Mouse (Mus musculus): ENCODE results near the gene Klrg1. TPM values are rescaled to one million over a fixed set of nuclear protein-coding genes. Genes with fewer than 3 reads are reported as not detected.

Gene Klrg1
- polyA plus RNA-seq, 1 experiment from 2014 or later, result 0.20 TPM

DNA sequence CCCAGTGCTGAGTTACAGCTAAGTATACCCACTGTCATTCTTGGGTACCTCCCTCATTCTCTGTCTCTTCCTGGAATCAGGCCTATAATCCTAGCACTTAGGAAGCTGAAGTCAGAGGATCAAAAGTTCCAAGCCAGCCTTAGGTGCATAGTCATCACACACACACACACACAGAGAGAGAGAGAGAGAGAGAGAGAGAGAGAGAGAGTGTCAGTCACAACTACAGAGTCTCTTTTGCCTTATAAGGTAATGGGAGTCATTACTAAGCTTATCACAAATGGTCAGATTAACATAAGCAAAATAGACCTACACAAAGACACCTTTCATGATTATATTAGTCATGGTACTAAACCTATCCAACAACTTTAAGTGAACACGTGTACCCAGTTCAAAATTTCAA is 6.6 kb upstream of the Klrg1 start:
- no peak overlapping the region for H3K9ac ChIP-seq (ENCODE audit: low read length)
- no peaks in the 10 kb centered on the region for H3K4me1 ChIP-seq (ENCODE audit: control insufficient read depth, insufficient read depth, low read length)
- DNase-seq (ENCODE audit: low spot score), result no peak
- no peaks in the 10 kb centered on the region for H3K9me3 ChIP-seq (ENCODE audit: control insufficient read depth, low read length)
- 83% methylated on average over 1 of the region's 1 CpGs for WGBS
- no peak overlapping the region for H3K27ac ChIP-seq (replicated peaks; ENCODE audit: low read depth, low read length)
- no peaks in the 10 kb centered on the region for H3K36me3 ChIP-seq (ENCODE audit: control insufficient read depth, insufficient read depth, low read length)
- no peak for ATAC-seq (ENCODE audit: insufficient number of reproducible peaks, low FRiP score, low TSS enrichment, low read depth)
- no peaks in the 10 kb centered on the region for H3K27me3 ChIP-seq (ENCODE audit: control insufficient read depth, insufficient read depth, low read length)
- H3K4me2 ChIP-seq (ENCODE audit: low read depth, severe bottlenecking), result no peak overlapping the region
- H3K4me3 ChIP-seq (ENCODE audit: low read depth, low read length), result no peak overlapping the region

DNA sequence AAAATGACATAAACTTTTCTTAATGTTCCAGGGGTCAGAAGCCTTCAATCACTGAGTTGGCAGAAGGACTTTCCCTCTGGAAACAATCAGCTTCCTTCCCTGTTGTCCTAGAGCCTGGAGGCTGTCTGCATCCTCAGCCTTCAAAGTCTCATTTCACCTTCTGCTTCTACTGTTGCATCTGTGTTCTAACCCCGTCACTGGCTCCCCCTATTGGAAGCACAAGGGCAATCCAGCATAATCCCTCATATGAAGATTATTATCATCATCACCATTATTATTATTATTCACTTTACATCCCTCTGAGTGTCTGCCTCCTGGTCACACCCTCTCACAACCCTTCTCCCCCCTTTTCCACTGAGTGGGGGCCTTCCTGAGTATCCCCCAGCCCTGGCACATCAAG is 5.6 kb upstream of the Klrg1 start:
- no peak overlapping the region for H3K9ac ChIP-seq (ENCODE audit: low read length)
- no peaks in the 10 kb centered on the region for H3K4me1 ChIP-seq (ENCODE audit: control insufficient read depth, insufficient read depth, low read length)
- H3K27ac ChIP-seq (replicated peaks; ENCODE audit: low read depth, low read length), result no peak overlapping the region
- no peaks in the 10 kb centered on the region for H3K36me3 ChIP-seq (ENCODE audit: control insufficient read depth, insufficient read depth, low read length)
- H3K4me3 ChIP-seq (ENCODE audit: low read depth, low read length), result no peak overlapping the region
- no peak overlapping the region for H3K4me2 ChIP-seq (ENCODE audit: low read depth, severe bottlenecking)
- ATAC-seq (ENCODE audit: insufficient number of reproducible peaks, low FRiP score, low TSS enrichment, low read depth), result no peak
- no peaks in the 10 kb centered on the region for H3K27me3 ChIP-seq (ENCODE audit: control insufficient read depth, insufficient read depth, low read length)
- no peaks in the 10 kb centered on the region for H3K9me3 ChIP-seq (ENCODE audit: control insufficient read depth, low read length)
- no peak for DNase-seq (ENCODE audit: low spot score)
- WGBS, result 74% methylated on average over 1 of the region's 1 CpGs

DNA sequence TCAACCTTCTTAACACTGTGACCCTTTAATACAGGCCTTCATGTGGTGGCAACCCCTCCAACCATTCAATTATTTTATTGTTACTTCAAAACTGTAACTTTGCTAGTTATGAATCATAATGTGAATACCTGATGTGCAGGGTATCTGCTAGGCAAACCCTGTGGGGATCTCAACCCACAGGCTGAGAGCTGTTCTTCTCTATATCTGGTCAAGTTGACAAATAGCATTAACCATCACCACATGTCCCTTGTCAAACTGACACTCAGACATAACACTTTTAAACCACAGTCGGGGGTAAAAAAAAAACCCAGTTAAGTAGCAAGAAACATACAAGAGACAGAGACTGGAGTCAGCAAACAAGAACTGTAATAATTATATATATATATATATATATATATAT is 2.1 kb upstream of the Klrg1 start:
- ATAC-seq (ENCODE audit: insufficient number of reproducible peaks, low FRiP score, low TSS enrichment, low read depth) (no peak), DNase-seq (ENCODE audit: low spot score) (no peak)
- Histone ChIP-seq H3K36me3 (ENCODE audit: control insufficient read depth, insufficient read depth, low read length) (no peaks in the 10 kb centered on the region), H3K4me3 (ENCODE audit: low read depth, low read length) (no peak overlapping the region), H3K27ac (replicated peaks; ENCODE audit: low read depth, low read length) (no peak overlapping the region), H3K4me2 (ENCODE audit: low read depth, severe bottlenecking) (no peak overlapping the region), H3K4me1 (ENCODE audit: control insufficient read depth, insufficient read depth, low read length) (no peaks in the 10 kb centered on the region), H3K9ac (ENCODE audit: low read length) (no peak overlapping the region), H3K9me3 (ENCODE audit: control insufficient read depth, low read length) (no peaks in the 10 kb centered on the region), H3K27me3 (ENCODE audit: control insufficient read depth, insufficient read depth, low read length) (no peaks in the 10 kb centered on the region)
- WGBS, result 68% methylated on average over 1 of the region's 1 CpGs

DNA sequence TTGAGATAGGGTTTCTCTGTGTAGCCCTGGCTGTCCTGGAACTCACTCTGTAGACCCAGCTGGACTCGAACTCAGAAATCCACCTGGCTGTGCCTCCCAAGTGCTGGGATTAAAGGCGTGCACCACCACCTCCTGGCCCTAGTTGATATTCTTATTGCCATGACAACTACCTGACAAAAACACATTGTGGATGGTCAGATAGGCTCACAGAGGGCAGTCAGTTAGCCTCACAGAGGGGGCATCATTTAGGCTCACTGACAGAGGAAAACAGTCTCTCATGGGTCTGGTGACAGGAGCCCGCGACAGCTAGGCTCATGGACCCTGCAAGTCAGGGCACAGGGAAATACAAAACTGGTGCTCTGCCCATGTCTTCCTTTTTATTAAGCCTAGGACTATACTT is 1.6 kb upstream of the Klrg1 start:
- Histone ChIP-seq H3K9me3 (ENCODE audit: control insufficient read depth, low read length) (no peaks in the 10 kb centered on the region), H3K4me3 (ENCODE audit: low read depth, low read length) (no peak overlapping the region), H3K36me3 (ENCODE audit: control insufficient read depth, insufficient read depth, low read length) (no peaks in the 10 kb centered on the region), H3K4me1 (ENCODE audit: control insufficient read depth, insufficient read depth, low read length) (no peaks in the 10 kb centered on the region), H3K27ac (replicated peaks; ENCODE audit: low read depth, low read length) (no peak overlapping the region), H3K4me2 (ENCODE audit: low read depth, severe bottlenecking) (no peak overlapping the region), H3K9ac (ENCODE audit: low read length) (no peak overlapping the region), H3K27me3 (ENCODE audit: control insufficient read depth, insufficient read depth, low read length) (no peaks in the 10 kb centered on the region)
- 83% methylated on average over 4 of the region's 4 CpGs for WGBS
- DNase-seq (ENCODE audit: low spot score) (no peak), ATAC-seq (ENCODE audit: insufficient number of reproducible peaks, low FRiP score, low TSS enrichment, low read depth) (no peak)

DNA sequence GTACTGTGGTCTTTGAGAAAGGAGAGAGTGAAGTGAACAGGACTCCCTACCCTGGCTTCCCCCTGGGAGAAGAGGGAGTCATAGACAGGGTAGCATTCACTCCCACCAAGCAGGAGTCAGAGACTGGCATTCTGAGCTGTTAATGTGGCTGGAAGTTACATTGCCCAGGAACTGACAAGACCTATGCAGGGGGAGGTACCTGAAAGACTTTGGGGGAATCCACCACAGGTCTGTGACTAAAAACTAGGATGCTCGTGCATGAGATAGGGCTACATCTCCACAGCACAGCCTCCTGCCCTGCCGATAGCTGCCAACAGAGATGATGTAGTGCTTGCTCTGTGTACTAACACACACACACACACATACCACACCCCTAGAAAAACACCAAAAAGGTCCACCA is 747 bp upstream of the Klrg1 start:
- Histone ChIP-seq H3K4me2 (ENCODE audit: low read depth, severe bottlenecking) (no peak overlapping the region), H3K4me1 (ENCODE audit: control insufficient read depth, insufficient read depth, low read length) (no peaks in the 10 kb centered on the region), H3K27ac (replicated peaks; ENCODE audit: low read depth, low read length) (no peak overlapping the region), H3K4me3 (ENCODE audit: low read depth, low read length) (no peak overlapping the region), H3K9me3 (ENCODE audit: control insufficient read depth, low read length) (no peaks in the 10 kb centered on the region), H3K27me3 (ENCODE audit: control insufficient read depth, insufficient read depth, low read length) (no peaks in the 10 kb centered on the region), H3K36me3 (ENCODE audit: control insufficient read depth, insufficient read depth, low read length) (no peaks in the 10 kb centered on the region), H3K9ac (ENCODE audit: low read length) (no peak overlapping the region)
- WGBS, result 88% methylated on average over 2 of the region's 2 CpGs
- DNase-seq (ENCODE audit: low spot score), result no peak
- ATAC-seq (ENCODE audit: insufficient number of reproducible peaks, low FRiP score, low TSS enrichment, low read depth), result no peak

DNA sequence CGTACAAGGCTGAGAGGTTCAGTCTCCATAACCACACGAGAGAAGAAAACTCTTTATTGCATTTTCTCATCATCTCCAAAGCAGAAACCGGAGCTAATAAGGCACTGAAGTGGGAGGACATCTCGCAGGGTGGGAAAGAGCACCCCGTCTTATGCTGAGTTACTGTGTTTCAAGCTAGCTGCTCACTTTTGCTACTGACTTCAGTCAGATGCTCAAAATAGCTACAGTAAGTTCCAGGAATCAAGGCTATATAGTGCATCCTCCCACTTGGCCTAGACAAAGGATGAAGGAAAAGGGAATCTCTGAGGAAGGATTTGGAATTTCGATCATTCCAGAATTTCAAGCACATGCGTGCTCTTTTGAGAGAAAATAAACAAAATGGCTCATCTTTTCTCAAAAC is 6.1 kb downstream of the Klrg1 start:
- H3K27me3 ChIP-seq (ENCODE audit: control insufficient read depth, insufficient read depth, low read length), result no peaks in the 10 kb centered on the region
- 92% methylated on average over 7 of the region's 7 CpGs for WGBS
- no peak for ATAC-seq (ENCODE audit: insufficient number of reproducible peaks, low FRiP score, low TSS enrichment, low read depth)
- no peaks in the 10 kb centered on the region for H3K36me3 ChIP-seq (ENCODE audit: control insufficient read depth, insufficient read depth, low read length)
- no peak for DNase-seq (ENCODE audit: low spot score)
- no peaks in the 10 kb centered on the region for H3K9me3 ChIP-seq (ENCODE audit: control insufficient read depth, low read length)
- no peaks in the 10 kb centered on the region for H3K4me1 ChIP-seq (ENCODE audit: control insufficient read depth, insufficient read depth, low read length)
- H3K27ac ChIP-seq (replicated peaks; ENCODE audit: low read depth, low read length), result no peak overlapping the region
- no peak overlapping the region for H3K4me3 ChIP-seq (ENCODE audit: low read depth, low read length)
- no peak overlapping the region for H3K9ac ChIP-seq (ENCODE audit: low read length)
- no peak overlapping the region for H3K4me2 ChIP-seq (ENCODE audit: low read depth, severe bottlenecking)

DNA sequence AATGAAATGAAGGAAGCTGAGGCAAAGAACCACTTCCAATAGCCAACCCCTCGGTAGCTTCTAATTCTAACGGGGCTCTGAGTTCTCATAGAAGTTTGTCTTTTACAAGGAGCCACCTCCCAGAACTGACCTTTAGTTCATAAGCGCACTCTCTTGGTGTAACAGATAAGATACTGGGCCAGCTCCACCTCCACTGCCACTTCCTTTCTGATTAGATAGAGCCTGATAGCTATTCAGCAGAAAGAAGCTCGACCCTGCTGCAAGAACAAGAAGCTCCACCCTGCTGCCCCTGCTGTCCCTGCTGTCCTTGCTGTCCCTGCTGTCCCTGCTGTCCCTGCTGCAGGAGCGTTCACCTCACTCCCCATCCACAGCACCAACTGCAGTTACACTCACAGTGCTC is 8.1 kb downstream of the Klrg1 start:
- no peak for DNase-seq (ENCODE audit: low spot score)
- Histone ChIP-seq H3K27ac (replicated peaks; ENCODE audit: low read depth, low read length) (no peak overlapping the region), H3K4me3 (ENCODE audit: low read depth, low read length) (no peak overlapping the region), H3K9me3 (ENCODE audit: control insufficient read depth, low read length) (no peaks in the 10 kb centered on the region), H3K4me1 (ENCODE audit: control insufficient read depth, insufficient read depth, low read length) (no peaks in the 10 kb centered on the region), H3K36me3 (ENCODE audit: control insufficient read depth, insufficient read depth, low read length) (no peaks in the 10 kb centered on the region), H3K27me3 (ENCODE audit: control insufficient read depth, insufficient read depth, low read length) (no peaks in the 10 kb centered on the region), H3K9ac (ENCODE audit: low read length) (no peak overlapping the region), H3K4me2 (ENCODE audit: low read depth, severe bottlenecking) (no peak overlapping the region)
- WGBS, result 66% methylated on average over 5 of the region's 5 CpGs
- no peak for ATAC-seq (ENCODE audit: insufficient number of reproducible peaks, low FRiP score, low TSS enrichment, low read depth)

DNA sequence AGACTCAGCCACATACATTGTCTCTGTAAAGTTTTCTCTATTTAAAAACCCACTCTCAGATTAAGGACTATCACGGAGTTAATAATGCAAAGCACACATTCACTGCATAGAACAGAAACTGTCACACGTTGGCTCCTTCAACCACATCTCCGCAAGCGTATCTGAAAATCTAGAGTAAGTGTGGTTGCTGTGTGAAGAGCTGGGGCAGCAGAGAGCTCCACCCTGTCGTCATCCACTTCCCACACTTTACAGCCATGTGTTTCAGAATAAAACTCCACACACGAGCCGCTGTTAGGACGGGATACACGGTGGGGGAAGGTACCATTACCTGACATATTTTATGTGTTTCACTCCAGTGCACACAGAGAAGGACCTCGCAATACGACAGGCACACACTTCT is 12.5 kb downstream of the Klrg1 start:
- Histone ChIP-seq H3K27me3 (ENCODE audit: control insufficient read depth, insufficient read depth, low read length) (no peaks in the 10 kb centered on the region), H3K4me1 (ENCODE audit: control insufficient read depth, insufficient read depth, low read length) (no peaks in the 10 kb centered on the region), H3K4me2 (ENCODE audit: low read depth, severe bottlenecking) (no peak overlapping the region), H3K9me3 (ENCODE audit: control insufficient read depth, low read length) (no peaks in the 10 kb centered on the region), H3K9ac (ENCODE audit: low read length) (no peak overlapping the region), H3K36me3 (ENCODE audit: control insufficient read depth, insufficient read depth, low read length) (no peaks in the 10 kb centered on the region), H3K27ac (replicated peaks; ENCODE audit: low read depth, low read length) (no peak overlapping the region), H3K4me3 (ENCODE audit: low read depth, low read length) (no peak overlapping the region)
- ATAC-seq (ENCODE audit: insufficient number of reproducible peaks, low FRiP score, low TSS enrichment, low read depth) (no peak), DNase-seq (ENCODE audit: low spot score) (no peak)
- WGBS, result 85% methylated on average over 11 of the region's 11 CpGs

DNA sequence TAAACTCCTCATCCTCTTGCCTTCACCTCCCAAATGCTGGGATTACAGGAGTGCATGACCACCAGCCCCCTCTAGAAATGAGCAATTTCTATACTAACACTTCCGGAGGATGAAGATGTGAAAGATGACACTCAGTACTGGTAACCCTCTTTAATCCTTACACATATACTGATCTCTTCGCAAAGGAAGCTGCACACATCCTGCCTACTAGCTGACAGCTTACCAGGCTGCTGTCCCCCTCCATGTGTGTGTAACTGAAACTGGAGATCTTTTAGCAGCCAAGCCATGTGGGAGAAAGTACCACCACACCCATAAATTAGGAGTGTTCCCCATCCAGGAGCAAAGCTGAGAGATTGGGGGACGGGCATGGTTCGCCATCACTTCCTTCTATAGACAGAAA is 13.5 kb downstream of the Klrg1 start:
- H3K27me3 ChIP-seq (ENCODE audit: control insufficient read depth, insufficient read depth, low read length), result no peaks in the 10 kb centered on the region
- no peak for DNase-seq (ENCODE audit: low spot score)
- WGBS, result 87% methylated on average over 4 of the region's 4 CpGs

More for the DNA sequence above, 13.5 kb downstream of the Klrg1 start:
- no peak overlapping the region for H3K9ac ChIP-seq (ENCODE audit: low read length)
- no peaks in the 10 kb centered on the region for H3K36me3 ChIP-seq (ENCODE audit: control insufficient read depth, insufficient read depth, low read length)
- no peaks in the 10 kb centered on the region for H3K4me1 ChIP-seq (ENCODE audit: control insufficient read depth, insufficient read depth, low read length)
- H3K9me3 ChIP-seq (ENCODE audit: control insufficient read depth, low read length), result no peaks in the 10 kb centered on the region
- ATAC-seq (ENCODE audit: insufficient number of reproducible peaks, low FRiP score, low TSS enrichment, low read depth), result no peak
- H3K4me3 ChIP-seq (ENCODE audit: low read depth, low read length), result no peak overlapping the region
- no peak overlapping the region for H3K4me2 ChIP-seq (ENCODE audit: low read depth, severe bottlenecking)
- H3K27ac ChIP-seq (replicated peaks; ENCODE audit: low read depth, low read length), result no peak overlapping the region

Measured in limb, embryonic 11.5 days (tissue).